Mouse (Mus musculus): ENCODE results near the gene Ttc17. TPM values are rescaled to one million over a fixed set of nuclear protein-coding genes. Genes with fewer than 3 reads are reported as not detected.

The Ttc17 gene
- total RNA-seq, 2 experiments from 2014 or later = 32.7 to 35.5 TPM

GRCm38 (mm10) chr2:94263530-94263937 lies 143.0 kb downstream of the Ttc17 start:
- no peak for DNase-seq (ENCODE audit: extremely low spot score in 1 of 2, low spot score in 1 of 2)

GRCm38 (mm10) chr2:94262917-94263529 lies 143.5 kb downstream of the Ttc17 start:
- DNase-seq (ENCODE audit: extremely low spot score in 1 of 2, low spot score in 1 of 2) = no peak

- peak in 1 of 2 experiments; percentile 65 for DNase-seq (ENCODE audit: extremely low spot score in 1 of 2, low spot score in 1 of 2)
Measured at GRCm38 (mm10) chr2:94254102-94254501, 152.4 kb downstream of the Ttc17 start.

Small RNAs within 50 kb of the gene (microRNA-seq; reads per million reads assigned to microRNA genes)
- 16.9 to 19.3 reads per million in 2 experiments for gene Mir670

Other genes with a start within 250 kb of the Ttc17 start
- gene Hsd17b12, start 248.7 kb downstream of the Ttc17 start, total RNA-seq (2021) = 10 to 100 TPM; 69.8 to 76.4 TPM
- 10 to 100 TPM; 58.6 to 64.6 TPM for gene Api5, start 31.4 kb upstream of the Ttc17 start, total RNA-seq (2021)